Mouse (Mus musculus): Measurements from ENCODE around the gene Cfap44. TPM values are rescaled to one million over a fixed set of nuclear protein-coding genes. Genes with fewer than 3 reads are reported as not detected.

The Cfap44 gene
- total RNA-seq, 2 experiments from 2014 or later: 0.10 to 0.24 TPM

GRCm38 (mm10) chr16:44523595-44523994, 129.0 kb downstream of the Cfap44 start:
- intact Hi-C loops (cut with DNase I; ENCODE audit: low total_unique reads): no loop called here
- no peak for DNase-seq

- DNase-seq: no peak
- intact Hi-C loops (cut with DNase I; ENCODE audit: low total_unique reads): no loop called here
Observed at GRCm38 (mm10) chr16:44526044-44526443, 131.4 kb downstream of the Cfap44 start.

GRCm38 (mm10) chr16:44526689-44527088, 132.1 kb downstream of the Cfap44 start:
- no peak for DNase-seq
- intact Hi-C loops (cut with DNase I; ENCODE audit: low total_unique reads): no loop called here

- DNase-seq: no peak
- intact Hi-C loops (cut with DNase I; ENCODE audit: low total_unique reads): no loop called here
Observed at GRCm38 (mm10) chr16:44527218-44527905, 132.8 kb downstream of the Cfap44 start.

GRCm38 (mm10) chr16:44528955-44529354, 134.4 kb downstream of the Cfap44 start:
- intact Hi-C loops (cut with DNase I; ENCODE audit: low total_unique reads): no loop called here
- no peak for DNase-seq

GRCm38 (mm10) chr16:44529691-44530090, 135.1 kb downstream of the Cfap44 start:
- no peak for DNase-seq
- intact Hi-C loops (cut with DNase I; ENCODE audit: low total_unique reads): no loop called here

- no peak for DNase-seq
- intact Hi-C loops (cut with DNase I; ENCODE audit: low total_unique reads): no loop called here
Observed at GRCm38 (mm10) chr16:44530191-44530590, 135.6 kb downstream of the Cfap44 start.

GRCm38 (mm10) chr16:44530829-44531228, 136.2 kb downstream of the Cfap44 start:
- DNase-seq: no peak
- intact Hi-C loops (cut with DNase I; ENCODE audit: low total_unique reads): no loop called here

- no peak for DNase-seq
- intact Hi-C loops (cut with DNase I; ENCODE audit: low total_unique reads): no loop called here
Observed at GRCm38 (mm10) chr16:44531239-44531797, 136.7 kb downstream of the Cfap44 start.

Other genes with a start within 250 kb of the Cfap44 start
- 10 to 100 TPM; 27.7 to 34.3 TPM for gene Usf3, start 221.6 kb upstream of the Cfap44 start, total RNA-seq (2021)
- gene Sidt1, start 61.6 kb upstream of the Cfap44 start, total RNA-seq (2021): under 1 TPM; 0.07 to 0.35 TPM
- gene Spice1, start 47.7 kb upstream of the Cfap44 start, total RNA-seq (2021): 1 to 10 TPM; 4.8 to 6.2 TPM
- gene Boc, start 164.1 kb downstream of the Cfap44 start, total RNA-seq (2021): 10 to 100 TPM in 1 of 2 experiments, 1 to 10 TPM in 1; 9.4 to 10.7 TPM